Mouse (Mus musculus) mesoderm, embryonic 11.5 days (tissue): ENCODE results near the gene Avpr1b.
"Not testable (repeated sequence)": the region's sequence is repeated elsewhere in the genome, so short reads cannot be mapped to it uniquely, and the experiment has no call there.

Experiments
- DNase-seq: peaks from one replicate; pipeline ENCODE4 v3.0.0-alpha.2; 2012; ENCODE audit warnings: low read depth, low spot score

Gene Avpr1b

DNA sequence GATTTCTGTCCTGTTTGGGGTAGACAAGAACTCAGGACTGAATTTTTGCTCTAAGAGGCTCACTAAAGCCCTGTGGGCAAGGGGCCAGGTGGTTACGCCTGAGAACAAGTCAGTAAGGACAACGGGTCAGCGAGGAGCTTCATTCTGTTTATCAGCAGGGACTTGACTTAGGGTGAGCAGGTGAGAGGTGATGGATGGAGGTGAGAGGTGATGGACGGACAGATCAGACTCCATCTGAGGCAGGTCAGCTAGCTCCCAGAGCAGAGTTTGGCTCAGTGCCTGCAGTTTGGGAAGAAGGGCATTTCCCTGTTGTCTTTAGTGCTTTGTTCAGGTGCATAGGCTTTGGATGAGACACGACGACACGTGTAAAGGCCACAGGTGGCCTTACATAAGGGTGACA lies 20.3 kb downstream of the Avpr1b start:
- DNase-seq, result no peak

DNA sequence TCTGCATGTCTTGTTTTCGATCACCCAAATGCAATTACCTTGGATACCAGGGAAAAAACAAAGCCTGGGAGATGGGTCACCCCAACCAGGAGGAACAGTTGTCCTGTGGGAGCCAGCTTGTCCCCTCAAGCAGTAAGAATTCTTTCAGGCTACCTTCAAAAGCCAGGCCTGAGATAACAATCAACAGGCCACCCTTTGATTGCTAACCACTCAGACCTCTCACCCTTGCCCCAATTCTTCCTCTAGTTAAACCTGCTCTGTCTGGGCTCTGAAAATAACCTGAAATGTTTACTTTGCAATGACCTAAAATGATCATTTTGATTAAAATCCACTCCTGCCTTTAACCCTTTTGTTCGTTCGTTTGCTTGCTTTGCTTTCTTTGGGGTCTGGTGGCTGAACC lies 24.6 kb downstream of the Avpr1b start:
- no peak for DNase-seq

DNA sequence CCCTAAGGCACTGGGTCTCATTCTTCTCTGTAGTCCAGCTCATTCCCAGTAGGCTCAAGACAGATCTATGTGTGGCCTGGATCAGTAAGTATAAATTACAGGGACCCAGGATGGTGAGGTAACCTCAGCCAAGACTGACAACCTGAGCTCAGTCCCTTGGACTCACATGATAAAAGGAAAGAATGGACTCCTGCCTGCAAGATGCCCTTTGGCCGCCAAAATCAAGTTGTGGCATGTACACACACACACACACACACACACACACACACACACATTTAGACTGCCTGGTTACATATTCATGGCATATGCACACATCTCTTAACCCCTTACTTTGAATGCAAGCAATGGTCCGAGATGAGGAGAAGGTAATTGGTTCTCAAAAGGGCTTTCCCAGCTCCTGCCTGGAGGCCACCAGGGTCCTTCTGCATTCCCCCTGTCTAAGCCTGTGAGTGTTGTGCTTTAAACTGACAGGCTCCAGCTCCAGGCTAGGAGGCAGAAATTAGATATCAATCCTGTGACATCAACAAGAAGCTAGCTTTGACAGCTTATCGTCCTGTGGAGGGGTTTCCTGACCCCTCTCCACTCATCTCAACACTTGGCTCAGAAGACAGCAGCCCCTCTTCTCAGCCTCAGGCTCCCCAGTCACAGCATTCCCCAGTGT lies 25.3 kb downstream of the Avpr1b start:
- DNase-seq, result no peak

DNA sequence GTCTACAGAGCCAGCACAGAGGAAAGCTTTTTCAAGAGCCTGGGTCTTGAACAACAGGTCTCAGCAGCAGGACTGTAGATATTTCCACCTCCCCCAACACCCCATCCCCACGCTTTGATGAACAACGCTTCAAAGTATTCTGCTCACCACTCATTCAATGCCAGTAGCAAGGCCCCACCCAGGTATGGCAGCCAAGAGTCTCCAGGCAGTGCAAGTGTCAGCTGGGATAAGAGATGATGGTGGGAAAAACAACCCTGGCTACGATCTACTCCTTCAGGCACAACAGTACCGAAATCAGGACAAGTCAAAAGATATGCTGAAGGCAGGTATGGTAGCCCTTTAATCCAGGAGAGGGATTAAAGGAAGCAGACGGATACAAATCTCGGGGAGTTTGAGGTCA lies 27.2 kb downstream of the Avpr1b start:
- no peak for DNase-seq

DNA sequence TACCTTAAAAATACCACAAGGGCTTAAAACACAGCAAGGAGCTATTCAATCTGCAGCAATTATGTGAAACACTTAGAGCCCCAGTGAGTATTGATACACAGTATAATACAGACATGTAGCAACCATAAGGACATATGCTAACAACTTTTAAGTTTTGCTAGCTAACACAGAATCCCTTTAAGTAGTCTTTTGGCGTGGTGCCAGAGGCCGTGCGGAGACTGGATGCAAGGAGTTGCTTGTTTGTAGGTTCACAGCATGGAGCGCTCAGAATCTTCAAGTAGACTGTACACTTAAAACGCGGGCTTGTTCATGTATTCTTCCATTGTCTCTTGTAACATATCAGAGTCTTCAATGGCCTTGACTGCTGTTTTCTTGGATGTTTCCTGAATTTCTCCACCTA lies 33.2 kb downstream of the Avpr1b start:
- DNase-seq, result not testable (repeated sequence)

DNA sequence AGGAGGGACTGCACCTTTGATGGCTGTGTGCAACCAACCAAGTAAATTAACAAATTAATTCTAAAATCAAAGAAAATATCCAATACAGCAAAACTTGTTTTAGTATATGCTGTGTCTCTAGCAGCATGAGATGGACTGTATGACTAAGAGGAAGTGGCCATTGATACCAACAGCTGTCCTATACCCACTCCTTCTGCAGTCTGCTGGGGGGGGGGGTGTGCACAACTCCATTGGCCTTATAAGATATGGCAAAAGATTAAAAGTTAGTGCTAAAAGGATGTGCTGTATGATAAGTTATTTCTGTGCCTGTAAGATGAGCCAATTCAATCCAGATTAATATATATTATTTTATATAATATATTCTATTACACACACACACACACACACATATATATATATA lies 35.5 kb downstream of the Avpr1b start:
- DNase-seq, result no peak

DNA sequence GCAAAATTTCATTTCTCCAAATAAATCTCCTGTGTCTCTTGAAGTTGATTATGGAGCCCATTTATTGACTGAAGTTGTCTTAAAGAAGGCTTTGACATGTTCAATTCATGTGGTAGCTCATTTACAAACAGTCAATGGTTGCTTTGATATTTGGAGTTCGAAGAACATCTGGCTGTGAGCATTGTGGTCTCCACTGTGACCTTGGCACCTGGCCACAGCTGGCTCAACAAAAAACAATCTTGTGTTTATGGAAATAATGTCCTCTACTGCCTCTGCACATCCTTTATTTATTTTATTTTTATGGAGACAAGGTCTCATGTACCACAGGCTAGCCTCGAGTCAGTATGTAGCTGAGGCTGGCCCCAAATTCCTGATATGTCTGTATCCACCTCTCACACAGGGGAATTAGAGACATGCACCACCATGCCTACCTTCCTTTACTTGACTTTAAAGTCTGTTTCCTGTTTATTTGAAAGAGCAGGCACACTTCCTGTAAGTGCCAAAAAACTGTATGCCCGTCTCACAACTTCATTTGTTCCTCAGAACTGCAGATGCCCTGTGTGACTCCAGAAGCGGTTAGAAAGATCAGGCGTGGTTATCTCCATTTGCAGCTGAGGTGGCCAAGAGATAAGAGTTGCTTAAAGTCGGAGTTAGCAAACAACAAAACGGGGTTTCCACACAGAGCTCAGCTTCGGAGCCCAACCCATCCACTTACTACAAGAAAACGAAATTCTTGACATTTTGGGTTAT lies 38.9 kb downstream of the Avpr1b start, which contains the start of gene Ctse:
Ctse (plus strand) TSS at position 516 of the 750 bp plus-strand sequence.
- no peak for DNase-seq

DNA sequence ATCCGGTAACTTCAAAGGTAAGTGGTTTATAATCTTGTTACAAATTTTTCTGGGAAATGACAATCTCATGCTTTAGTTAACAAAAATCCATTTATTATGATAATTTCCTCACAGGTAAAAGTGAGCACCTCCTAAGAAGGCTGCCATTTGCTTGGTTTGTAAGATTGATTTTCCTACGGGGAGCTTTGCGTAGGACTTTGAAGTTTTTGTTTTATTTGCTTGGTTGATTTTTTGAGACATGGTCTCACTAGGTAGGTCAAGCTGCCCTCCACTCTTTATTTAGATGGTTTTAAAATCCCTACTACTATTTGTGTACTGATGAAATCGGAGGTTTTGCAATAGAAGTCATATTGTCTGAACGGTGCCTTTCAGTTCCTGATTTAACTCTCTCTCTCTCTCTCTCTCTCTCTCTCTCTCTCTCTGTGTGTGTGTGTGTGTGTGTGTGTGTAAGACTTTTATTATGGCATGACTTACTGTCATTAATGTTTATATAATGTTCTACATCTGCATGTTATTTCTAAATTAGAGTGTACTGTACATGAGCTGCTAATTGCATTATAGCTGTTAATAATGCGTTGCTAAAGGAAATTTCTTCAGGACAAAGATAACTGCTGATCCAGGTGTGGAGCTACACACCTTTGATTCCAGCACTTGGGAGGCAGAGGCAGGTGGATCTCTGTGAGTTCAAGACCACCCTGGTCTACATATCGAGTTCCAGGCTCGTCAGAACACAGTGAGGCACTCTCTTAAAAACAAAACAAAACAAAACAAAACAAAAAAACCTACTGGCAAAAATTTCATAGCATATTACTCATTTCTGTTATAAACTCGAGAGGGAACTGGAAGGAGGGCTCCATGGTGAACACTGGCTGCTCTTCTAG lies 39.7 kb downstream of the Avpr1b start:
- DNase-seq, result no peak

DNA sequence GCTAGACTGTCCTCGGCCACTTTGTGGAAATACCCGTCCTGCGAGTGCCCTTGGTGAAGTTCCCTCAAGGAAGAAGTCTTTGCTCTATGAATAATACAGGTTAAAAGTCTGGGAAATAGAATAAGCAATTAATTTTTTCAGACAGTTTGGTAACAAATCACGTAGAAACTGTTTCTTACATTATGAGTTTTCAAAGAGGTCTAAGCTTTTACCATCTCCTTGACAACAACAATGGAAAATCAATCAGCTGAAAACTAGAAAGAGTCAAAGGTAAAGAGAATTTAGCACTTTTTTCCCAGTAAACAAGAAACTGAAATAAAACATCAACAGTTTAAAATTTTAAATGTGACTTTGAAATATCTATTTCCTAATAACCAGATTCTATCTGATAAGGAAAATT lies 41.0 kb downstream of the Avpr1b start:
- no peak for DNase-seq

DNA sequence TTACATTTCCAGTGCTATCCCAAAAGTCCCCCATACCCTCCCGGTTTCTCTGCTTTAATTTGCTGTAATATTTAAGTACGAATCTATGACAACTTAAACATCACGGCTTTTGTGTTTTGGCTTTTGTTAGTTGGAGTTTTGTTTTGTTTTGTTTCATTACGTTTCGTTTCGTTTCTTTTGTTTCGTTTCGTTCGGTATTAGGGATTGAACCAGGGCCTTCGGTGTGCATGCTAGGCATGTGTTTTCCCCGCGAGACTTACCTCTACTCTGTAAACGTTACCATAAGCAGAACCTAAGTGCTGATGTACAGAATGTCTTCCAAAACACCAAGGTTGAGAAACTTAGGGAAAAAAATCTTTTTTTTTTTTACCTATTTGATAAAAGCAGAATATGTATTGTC lies 42.5 kb downstream of the Avpr1b start:
- DNase-seq, result no peak

DNA sequence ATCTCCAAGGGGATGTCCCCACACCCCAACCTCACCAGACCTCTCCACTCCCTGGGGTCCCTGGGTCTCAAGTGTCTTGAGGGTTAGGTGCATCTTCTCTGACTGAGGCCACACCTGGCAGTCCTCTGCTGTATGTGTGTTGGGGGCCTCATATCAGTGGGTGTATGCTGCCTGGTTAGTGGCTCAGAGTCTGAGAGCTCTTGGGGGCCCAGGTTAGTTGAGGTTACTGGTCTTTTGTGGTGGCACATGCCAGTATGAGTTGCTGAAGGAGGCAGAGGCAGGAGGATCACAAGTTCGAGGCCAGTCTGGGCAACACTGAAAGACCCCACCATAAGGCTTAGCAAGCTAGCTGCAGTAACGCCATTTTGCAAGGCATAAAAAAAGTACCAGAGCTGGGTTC lies 43.2 kb downstream of the Avpr1b start:
- DNase-seq, result no peak

DNA sequence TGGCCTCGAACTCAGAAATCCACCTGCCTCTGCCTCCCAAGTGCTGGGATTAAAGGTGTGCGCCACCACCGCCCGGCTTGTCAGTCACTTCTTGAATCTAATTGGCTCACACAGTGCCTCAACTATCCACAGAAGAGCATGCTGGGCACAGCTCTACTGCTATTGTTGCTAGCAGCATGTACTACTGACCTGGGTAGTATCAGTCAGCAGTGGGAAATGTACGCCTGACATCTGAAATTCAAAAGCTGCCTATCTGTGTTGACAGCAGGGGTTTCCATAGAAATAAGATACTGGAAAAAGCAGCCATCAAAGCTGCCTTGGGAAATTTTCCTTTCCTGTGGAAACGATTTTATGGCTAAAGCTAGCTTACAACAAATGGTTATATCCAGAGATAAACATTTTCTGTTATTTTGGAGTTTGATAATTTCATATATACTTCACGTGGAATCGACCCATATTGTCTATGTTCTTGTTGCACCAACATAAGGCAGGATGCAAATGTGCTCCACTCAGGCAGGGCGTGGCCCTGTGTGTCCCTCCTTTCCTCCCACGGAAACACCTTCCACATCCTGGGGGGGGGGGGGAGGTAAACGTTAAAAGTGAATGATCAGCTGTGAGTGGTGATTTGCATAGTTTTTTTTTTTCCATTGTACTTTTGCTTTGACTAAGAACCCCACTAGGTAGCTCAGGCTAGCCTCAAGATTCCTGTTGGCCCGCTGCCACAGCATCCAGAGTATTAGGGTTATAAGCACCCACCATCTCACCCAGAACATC lies 53.8 kb downstream of the Avpr1b start:
- DNase-seq, result no peak

DNA sequence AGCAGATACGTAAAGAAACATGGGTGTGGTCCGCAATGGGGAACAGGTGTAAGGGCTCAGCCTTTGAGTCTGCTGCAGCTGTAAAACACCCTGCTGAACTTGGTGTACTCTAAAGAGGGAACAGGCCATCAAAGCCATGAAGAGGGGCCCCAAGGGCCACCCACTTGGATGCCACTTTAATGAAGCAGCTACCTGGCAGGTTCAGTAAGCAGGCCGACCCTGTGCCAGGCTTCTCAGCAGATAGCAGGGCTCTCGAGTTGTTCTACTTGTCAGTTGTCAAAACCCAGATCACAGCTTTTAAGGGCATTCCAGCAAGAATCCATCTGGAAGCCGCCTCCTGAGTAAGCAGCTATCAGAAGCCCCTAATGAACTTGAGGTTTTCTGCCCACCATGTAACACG lies 56.6 kb downstream of the Avpr1b start:
- DNase-seq, result no peak

DNA sequence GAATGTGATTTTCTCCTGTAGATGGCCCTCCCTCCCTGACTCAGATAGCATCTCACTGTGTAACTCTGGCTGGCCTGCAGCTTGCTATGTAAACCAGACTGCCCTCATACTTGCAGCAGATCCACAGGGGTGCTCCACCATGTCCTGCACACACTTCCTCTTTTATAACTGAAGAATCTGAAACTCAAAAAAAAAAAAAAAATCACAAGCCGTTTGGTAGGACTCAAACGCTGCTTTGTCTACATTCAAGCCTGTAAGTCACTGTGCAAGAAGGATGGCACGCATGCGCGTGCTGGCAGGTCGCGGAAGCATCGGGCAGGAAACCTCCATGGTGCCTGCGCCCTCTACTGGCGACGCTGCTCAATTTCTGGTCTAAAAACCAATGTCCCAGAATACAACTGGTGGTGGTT lies 58.9 kb downstream of the Avpr1b start:
- DNase-seq, result peak; percentile 98

DNA sequence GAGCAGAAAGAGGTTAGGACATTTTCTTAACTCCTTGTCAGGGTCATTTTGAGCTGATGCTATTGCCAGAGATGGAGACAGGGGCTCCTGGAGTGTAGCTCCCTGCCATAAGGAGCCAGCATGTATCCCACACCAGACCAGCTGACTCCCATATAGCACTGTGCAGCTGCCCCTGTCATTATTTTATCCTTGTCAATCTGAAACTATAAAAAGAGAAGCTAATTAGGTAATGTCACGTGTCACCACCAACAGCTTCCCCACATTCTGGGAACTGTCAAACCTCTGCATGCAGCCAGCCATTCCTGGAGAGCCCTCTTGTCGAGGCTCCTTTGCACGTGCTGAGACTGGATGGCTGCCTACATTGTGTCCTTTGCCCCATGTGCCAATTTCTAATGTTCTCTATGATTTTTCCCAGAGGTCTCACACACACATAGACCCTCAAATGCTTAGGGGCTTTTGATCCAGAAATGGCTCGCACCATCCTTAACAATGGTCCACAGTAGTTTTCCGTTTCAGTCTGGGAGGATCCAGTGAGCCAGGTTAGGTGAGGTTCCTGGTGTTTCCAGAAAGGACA lies 60.6 kb downstream of the Avpr1b start:
- DNase-seq, result no peak

DNA sequence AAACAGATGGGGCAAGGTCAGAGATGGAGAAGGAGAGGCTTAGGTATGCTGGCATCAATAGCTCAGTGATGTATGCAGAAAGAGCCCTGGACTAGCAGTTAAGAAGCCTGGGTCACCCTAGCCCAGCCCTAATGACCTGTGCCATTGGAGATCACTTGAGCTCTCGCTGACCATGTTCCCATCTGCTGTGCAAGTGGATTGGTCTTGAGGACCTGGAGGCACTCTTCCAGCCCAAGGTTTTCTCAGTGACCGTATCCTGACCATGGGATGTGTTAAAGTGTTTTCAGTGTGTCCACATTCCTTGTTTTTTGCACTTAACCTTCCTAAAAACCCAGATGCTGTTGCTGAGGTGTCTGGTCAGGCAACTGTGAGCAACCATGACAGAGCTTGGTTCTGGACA lies 61.2 kb downstream of the Avpr1b start:
- no peak for DNase-seq

DNA sequence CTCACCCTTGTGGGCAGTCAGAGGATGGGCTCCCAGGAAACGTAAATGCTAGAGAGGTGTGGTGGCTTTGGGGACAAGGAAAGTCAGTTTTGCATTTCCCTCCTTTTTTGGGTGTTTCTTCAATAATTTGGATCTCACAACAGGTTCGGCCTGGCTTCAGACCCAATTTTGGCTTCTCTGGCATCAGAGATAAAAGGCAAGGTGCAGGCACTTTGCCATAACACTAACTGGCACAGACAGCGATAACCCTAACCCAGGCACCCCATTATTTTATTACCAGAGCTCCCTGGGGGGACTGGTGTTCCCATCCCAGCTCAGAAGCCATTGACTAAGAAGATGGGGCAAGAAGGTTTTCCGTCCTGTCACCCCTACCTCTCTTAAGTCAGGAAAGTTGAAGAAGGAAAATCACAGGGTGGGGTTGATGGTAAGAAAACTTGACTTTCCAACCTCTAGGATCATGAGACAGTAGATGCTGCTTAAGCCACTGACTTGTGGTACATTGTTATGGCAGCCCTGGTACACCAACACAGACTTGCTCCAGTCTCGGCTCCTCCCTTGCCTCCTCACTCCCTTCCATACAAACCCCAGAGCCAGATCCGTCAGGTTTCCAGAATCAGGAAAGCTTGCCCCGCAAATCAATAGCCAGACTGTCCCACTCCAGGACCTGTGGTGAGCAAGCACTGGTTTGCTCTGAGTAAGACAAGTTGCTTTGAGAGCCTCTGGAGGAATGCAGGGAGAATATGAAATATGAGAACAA lies 61.9 kb downstream of the Avpr1b start:
- no peak for DNase-seq
